Mouse (Mus musculus): ENCODE measurements around the gene Ssmem1.
A peak's percentile ranks its signal among the peaks of the same experiment; 100 is the strongest.

Gene Ssmem1

DNA sequence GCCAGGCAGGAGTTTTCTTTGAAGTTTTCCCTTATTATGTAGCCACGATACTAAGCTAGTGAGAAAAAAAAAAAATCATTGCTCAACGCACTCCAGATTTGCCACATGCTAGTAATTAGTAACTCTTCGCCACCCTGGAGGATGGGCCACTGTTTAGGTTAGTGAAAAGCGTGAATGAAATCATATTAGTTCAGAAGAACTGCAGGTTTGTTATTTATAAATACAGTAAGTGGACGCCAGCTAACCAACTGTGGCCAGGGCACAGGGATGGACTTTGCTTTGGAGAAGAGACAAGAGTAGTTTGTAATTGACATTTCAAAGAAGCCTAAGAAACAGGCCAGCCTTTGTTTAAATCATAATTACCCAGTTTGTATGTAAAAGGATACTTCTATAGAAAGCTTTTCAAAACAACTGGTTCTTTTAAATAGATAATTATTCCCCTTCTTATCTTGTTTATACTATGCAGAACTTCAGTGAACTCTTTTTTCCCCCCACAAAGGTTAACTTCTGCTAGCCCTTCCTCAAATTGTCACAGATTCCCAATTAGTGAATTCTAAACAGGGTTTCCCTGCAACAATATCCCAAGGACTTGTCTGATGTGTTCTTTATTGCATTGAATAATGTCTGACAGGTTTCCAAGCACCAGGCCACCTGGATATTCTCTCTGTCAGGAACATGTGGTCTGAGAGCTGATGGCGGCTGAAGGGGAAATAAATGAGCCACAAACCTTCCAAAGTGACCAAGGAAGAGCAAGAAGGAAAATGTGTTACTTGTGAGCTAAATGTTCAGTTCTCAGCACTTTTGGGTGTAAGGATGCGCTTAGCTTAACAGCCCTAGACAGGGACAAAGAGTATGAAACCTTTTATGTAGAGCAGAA is 16.0 kb downstream of the Ssmem1 start:
- no peak for DNase-seq (ENCODE audit: low spot score in 2 of 2)

DNA sequence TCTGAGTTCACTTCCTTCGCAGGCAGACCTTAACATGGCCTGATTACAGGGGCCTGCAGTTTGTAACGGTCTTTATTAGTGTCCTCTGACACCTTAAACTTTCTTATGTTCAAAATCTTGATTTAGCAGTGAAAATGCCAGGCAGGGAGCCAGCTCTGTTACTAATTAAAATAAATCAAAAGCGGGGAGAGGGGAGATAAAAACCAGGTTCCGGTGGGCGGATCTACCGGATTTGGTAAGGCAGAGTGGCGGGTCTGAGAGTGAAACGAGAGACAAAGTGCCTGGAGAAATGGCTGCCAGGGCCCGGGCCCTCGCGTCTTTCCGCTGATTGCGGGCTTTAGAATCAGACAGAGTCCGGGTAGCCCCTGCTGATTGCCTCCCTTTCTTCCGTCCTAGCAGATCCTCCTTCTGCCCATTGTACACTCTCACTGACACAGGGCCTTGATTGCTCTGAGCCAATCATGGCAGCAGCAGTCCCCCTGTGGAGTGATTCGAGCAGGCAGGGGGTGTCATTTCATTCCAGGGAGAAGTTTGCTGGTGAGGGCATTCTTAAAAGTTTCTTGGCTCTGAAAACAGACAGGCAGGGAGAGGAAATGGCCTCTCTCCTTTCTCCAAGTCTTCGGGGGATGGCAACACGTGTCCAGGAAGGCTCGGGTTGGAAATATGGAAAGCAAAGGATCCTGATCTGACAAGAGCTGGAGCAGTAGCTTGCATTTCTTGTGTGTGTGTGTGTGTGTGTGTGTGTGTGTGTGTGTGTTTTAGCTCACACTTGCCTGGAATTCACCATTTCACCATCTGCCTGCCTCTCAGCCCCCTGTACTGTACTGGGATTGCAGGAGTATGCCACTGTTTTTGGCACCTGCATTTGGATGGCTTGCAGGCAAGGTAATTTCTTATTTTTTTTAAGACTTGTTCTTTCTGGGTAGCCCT is 17.2 kb downstream of the Ssmem1 start:
- DNase-seq (ENCODE audit: low spot score in 2 of 2), result peak in 1 of 2 experiments; percentile 31

DNA sequence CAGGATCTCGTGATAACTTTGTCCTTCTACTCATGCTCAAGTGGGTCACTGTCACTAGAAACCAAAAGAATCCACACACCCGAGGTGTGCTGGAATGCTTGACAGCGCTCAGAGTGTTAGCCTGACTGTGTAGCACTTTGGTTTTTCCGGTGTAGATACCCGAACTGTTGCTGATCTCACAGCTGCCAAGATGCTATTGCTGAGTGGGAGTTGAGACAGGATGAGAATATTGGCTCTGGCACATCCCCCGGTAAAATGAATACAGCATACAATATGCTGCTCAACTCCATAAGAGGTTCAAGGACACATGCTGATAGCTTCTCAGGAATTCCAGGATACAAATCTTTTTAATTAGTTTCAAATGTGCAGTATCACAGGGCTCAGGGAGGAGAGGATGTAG is 19.2 kb downstream of the Ssmem1 start:
- no peak for DNase-seq (ENCODE audit: low spot score in 2 of 2)

- no peak for DNase-seq (ENCODE audit: low spot score in 2 of 2)
Observed at GRCm38 (mm10) chr6:30535340-30535739, 25.7 kb downstream of the Ssmem1 start.

GRCm38 (mm10) chr6:30538240-30538639 is 28.6 kb downstream of the Ssmem1 start:
- DNase-seq (ENCODE audit: low spot score in 2 of 2), result no peak

- no peak for DNase-seq (ENCODE audit: low spot score in 2 of 2)
Observed at GRCm38 (mm10) chr6:30538800-30539199, 29.2 kb downstream of the Ssmem1 start.

DNA sequence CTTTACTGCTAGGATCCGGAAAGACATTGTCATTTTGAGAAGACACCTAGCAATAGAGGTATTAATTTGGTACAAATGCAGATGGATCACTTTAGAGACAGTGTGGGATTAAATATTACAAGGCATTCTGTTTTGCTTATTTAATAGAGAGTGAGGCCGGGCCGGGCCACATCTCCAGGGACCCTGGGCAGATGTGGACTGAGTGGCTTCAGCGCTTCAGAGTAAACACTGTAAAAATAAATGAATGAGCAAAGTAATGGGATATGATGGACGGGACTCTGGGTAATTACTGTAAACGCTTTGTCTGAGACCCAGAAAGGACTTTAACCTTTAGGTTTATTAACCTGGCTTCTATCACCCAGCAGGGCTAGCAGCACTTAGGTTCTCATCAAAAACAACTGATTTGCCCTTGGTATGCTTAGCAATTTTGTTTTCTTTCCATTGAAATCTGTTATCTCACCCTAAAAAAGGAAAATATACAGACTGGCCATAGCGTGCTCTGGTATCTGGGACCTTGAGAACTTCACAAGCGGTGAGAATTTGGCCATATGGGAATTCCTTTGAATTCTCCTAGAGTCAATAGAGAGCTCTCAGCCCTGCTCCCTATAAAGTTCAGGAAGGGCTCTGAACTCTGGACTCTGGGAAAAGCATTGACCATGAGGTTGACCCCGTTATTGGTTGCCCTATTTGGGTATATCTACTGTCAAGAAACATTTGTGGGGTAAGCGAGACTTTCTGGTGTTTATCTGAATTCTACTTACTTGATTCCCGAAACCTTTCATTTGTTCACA is 31.6 kb downstream of the Ssmem1 start, which contains the start of gene Cpa2:
Gene Cpa2, plus strand, starts transcription at position 574 of the 791 bp plus-strand sequence.
- no peak for DNase-seq (ENCODE audit: low spot score in 2 of 2)

- no peak for DNase-seq (ENCODE audit: low spot score in 2 of 2)
Observed at GRCm38 (mm10) chr6:30542277-30542676, 32.6 kb downstream of the Ssmem1 start.

DNA sequence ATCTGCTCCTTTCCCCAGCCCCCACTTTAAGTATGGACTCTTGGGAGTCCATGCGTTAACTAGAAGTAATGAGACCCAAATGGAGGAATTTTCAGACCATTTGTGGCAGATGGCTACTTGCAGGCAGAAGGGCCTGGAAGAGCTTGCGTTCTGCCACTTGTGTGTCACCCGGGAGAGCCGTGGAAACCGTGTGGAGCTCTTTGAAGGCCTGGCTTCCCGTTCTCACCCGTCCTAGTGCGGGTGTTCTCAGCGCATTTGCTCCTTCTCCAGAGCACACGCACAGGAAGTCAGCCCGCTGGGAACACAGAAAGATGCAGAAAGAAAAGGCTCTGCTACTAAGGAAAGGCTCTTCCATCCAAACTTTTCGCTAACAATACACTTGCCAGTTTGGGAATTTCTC is 33.4 kb downstream of the Ssmem1 start:
- no peak for DNase-seq (ENCODE audit: low spot score in 2 of 2)

DNA sequence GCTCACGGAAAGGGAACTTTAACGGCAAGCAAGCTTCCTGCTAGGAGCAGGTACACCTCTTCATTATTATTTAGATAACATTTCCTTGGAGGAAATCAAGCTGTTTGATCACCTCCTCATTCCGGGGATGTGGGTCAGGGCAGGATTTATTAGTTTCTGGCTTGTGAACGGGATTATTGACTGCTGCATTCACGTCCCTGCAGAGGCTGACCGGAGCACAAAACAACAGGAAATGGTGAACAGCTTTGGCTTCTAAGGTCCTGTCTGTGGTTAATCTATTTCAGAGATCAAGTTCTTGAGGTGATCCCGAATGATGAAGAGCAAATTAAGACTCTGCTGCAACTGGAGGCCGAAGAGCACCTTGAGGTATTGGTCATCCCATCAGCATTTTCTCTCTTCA is 34.2 kb downstream of the Ssmem1 start:
- no peak for DNase-seq (ENCODE audit: low spot score in 2 of 2)

GRCm38 (mm10) chr6:30545689-30546088 is 36.0 kb downstream of the Ssmem1 start:
- no peak for DNase-seq (ENCODE audit: low spot score in 2 of 2)

GRCm38 (mm10) chr6:30546571-30547273 is 37.1 kb downstream of the Ssmem1 start:
- peak in 1 of 2 experiments; percentile 44 for DNase-seq (ENCODE audit: low spot score in 2 of 2)

GRCm38 (mm10) chr6:30547274-30547645 is 37.6 kb downstream of the Ssmem1 start:
- peak in 1 of 2 experiments; percentile 52 for DNase-seq (ENCODE audit: low spot score in 2 of 2)

DNA sequence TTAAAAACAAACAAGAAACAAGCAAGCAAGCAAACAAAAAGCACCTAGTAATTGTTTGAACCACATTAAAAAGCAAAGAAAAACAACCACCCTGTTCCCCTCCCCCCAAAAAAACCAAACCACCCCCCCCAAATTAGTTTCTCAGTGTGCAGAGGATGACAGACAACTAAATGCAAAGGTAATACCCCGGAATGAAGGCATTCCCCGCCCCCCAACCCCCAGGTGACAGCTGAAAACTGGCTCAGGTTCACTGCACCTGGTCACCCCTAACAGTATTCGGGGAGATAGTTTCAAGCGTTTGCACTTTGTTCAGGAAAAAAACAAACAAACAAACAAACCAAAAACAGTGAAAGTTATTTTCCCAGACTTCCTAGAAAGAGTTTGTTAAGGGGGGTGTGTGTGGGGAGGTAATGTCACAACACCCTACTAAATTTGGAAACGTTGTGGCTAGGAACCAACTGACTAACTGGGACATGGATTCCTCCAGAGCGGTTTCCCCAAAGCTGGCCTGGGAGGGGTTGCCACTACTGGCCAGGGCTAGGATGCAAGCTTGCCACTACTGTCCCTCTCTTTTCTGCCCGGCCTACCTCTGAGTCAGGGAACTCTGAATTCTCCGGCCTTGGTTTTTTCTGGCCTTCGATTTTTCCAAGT is 38.1 kb downstream of the Ssmem1 start:
- no peak for DNase-seq (ENCODE audit: low spot score in 2 of 2)

GRCm38 (mm10) chr6:30549231-30549761 is 39.6 kb downstream of the Ssmem1 start:
- no peak for DNase-seq (ENCODE audit: low spot score in 2 of 2)

- no peak for DNase-seq (ENCODE audit: low spot score in 2 of 2)
Observed at GRCm38 (mm10) chr6:30550496-30551192, 41.0 kb downstream of the Ssmem1 start.

- DNase-seq (ENCODE audit: low spot score in 2 of 2), result no peak
Observed at GRCm38 (mm10) chr6:30551193-30551515, 41.5 kb downstream of the Ssmem1 start.

DNA sequence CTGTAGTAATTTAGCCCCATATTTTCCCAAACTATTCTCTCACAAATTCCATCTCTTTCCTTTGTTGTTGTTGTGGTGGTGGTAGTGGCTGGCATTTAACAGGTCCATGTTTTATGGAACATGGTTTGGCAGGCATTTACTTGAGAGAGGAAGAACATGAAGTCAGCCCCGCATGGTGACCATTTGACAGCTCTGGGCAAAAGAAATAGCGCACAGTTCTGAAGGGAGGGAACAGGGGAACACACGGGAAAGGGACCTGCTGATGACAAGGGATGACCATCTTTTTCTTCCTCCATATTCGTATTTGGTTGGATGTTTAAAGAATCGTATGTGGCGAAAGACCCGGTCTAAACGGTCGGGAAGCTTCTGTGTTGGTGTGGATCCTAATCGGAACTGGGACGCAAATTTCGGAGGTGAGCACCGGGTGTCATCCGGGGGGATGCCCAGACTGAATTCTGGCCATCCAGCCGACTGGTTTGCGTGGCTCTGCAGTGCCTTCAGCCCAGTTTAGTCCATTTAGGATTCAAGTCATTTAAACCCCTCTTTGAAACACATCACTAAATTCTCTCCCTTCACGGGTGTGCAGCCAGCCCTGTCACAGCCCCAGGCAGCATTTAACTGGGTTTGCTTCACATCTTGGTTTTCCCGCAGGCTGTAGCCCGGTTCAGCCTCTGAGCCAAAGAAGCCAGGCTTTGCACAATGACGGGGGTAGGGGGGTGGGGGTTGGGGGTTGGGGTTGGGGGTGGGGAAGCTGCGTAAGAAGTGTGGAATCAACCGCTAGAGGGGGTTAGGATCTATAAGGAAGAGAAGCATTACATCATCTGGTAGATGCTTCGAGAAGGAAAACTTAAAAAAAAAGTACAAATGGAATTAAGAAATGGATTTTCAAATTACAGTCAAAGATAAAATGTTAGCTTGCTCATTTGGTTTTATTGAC is 42.3 kb downstream of the Ssmem1 start:
- peak in 1 of 2 experiments; percentile 58 for DNase-seq (ENCODE audit: low spot score in 2 of 2)

- no peak for DNase-seq (ENCODE audit: low spot score in 2 of 2)
Observed at GRCm38 (mm10) chr6:30552628-30553027, 43.0 kb downstream of the Ssmem1 start.
